Mouse (Mus musculus): ENCODE measurements around the gene Uaca. TPM values are rescaled to one million over a fixed set of nuclear protein-coding genes. Genes with fewer than 3 reads are reported as not detected.

The Uaca gene
- total RNA-seq, 2 experiments from 2014 or later, result 1.1 to 2.9 TPM

Other genes with a start within 250 kb of the Uaca start
- 4.2 and 6.8 TPM in 2 replicates for gene Lrrc49, start 106.4 kb upstream of the Uaca start, total RNA-seq (2015)
- gene Lrrc49, start 106.4 kb upstream of the Uaca start, total RNA-seq (2017), result 4.4 and 7.0 TPM in 2 replicates
- gene Larp6, start 81.6 kb upstream of the Uaca start, total RNA-seq (2015), result not detected in 2 replicates
- gene Larp6, start 81.6 kb upstream of the Uaca start, total RNA-seq (2017), result not detected in 2 replicates